Mouse (Mus musculus) stomach, postnatal 0 days (tissue): Measurements from ENCODE around the gene Parm1. TPM values are rescaled to one million over a fixed set of nuclear protein-coding genes. Genes with fewer than 3 reads are reported as not detected.

Source experiments
- ATAC-seq: fragments of 200-750 bp; cut with Nextera tagmentation; 2 replicates; pipeline ENCODE4 v1.8.0; 2017; ENCODE audit not compliant: low FRiP score, low TSS enrichment
- DNase-seq: peaks from one replicate; pipeline ENCODE4 v3.0.0-alpha.2; 2016; ENCODE audit warnings: low spot score
- H3K27ac ChIP-seq: fragments of 300-500 bp; sonication (generic); replicated peaks from 2 replicates; pipeline ENCODE4 v1.5.1; 2014; ENCODE audit warnings: mild to moderate bottlenecking, control low read depth
- H3K27me3 ChIP-seq: fragments of 300-500 bp; sonication (generic); 2 replicates; pipeline ENCODE4 v1.6.1; 2014; ENCODE audit warnings: low read length; ENCODE audit not compliant: control insufficient read depth, insufficient read depth
- H3K36me3 ChIP-seq: fragments of 300-500 bp; sonication (generic); 2 replicates; pipeline ENCODE4 v1.6.1; 2014; ENCODE audit warnings: low read length, mixed read lengths; ENCODE audit not compliant: control insufficient read depth, insufficient read depth
- H3K4me1 ChIP-seq: fragments of 300-500 bp; sonication (generic); replicated peaks from 2 replicates; pipeline ENCODE4 v1.6.1; 2014; ENCODE audit warnings: antibody characterized with exemption; ENCODE audit not compliant: control insufficient read depth, insufficient read depth
- H3K4me2 ChIP-seq: fragments of 300-500 bp; sonication (generic); replicated peaks from 2 replicates; pipeline ENCODE4 v1.6.1; 2014; ENCODE audit warnings: low read depth, mild to moderate bottlenecking, control low read depth, moderate library complexity
- H3K4me3 ChIP-seq: fragments of 300-500 bp; sonication (generic); 2 replicates; pipeline ENCODE4 v1.5.1; 2014; ENCODE audit warnings: low read depth, low read length, control low read depth
- H3K9ac ChIP-seq: fragments of 300-500 bp; sonication (generic); 2 replicates; pipeline ENCODE4 v1.6.1; 2014; ENCODE audit warnings: mild to moderate bottlenecking, low read length, control low read depth, mixed read lengths
- H3K9me3 ChIP-seq: fragments of 300-500 bp; sonication (generic); 2 replicates; pipeline ENCODE4 v1.6.1; 2016; ENCODE audit warnings: low read length; ENCODE audit not compliant: control insufficient read depth
- CTCF ChIP-seq: IDR thresholded peaks from 2 replicates; pipeline ENCODE4 v1.5.1; 2016; ENCODE audit warnings: antibody characterized with exemption, low read depth, mild to moderate bottlenecking, moderate library complexity
- EP300 ChIP-seq: optimal IDR thresholded peaks from 2 replicates; pipeline ENCODE3; 2016; ENCODE audit warnings: antibody characterized with exemption
- WGBS: fragments of 180-500 bp; shearing (Covaris S2); extraction: QIAGEN DNeasy Blood & Tissue Kit; methylation state at CpG from one replicate; pipeline ENCODE4 v1.1.7; 2014; 5-methylcytosine and 5-hydroxymethylcytosine counted together
- polyA plus RNA-seq: library from polyadenylated mRNA; unstranded; fragments of >200 nt; fragmentation: Nextera tagmentation; extraction: Ambion mirVana; gene quantifications from 2 replicates; pipeline ENCODE4 v1.2.1, GENCODE M21; 2015

Parm1 gene
- polyA plus RNA-seq, 1 experiment from 2014 or later: 24.7 TPM

- Histone ChIP-seq H3K36me3 (no peaks in the 10 kb centered on the region), H3K4me3 (no peak overlapping the region), H3K27me3 (no peaks in the 10 kb centered on the region), H3K27ac (no peak overlapping the region), H3K9ac (no peak overlapping the region), H3K9me3 (no peaks in the 10 kb centered on the region), H3K4me2 (no peak overlapping the region), H3K4me1 (no peaks in the 10 kb centered on the region)
- 88% methylated on average over 3 of the region's 3 CpGs for WGBS
- TF ChIP-seq CTCF: no peak
- no peak for TF ChIP-seq EP300
- DNase-seq (no peak), ATAC-seq (no peak)
Measured at GRCm38 (mm10) chr5:91611589-91611988, 94.2 kb downstream of the Parm1 start.

- Histone ChIP-seq H3K27me3 (no peaks in the 10 kb centered on the region), H3K9me3 (no peaks in the 10 kb centered on the region), H3K27ac (no peak overlapping the region), H3K4me3 (no peak overlapping the region), H3K4me2 (no peak overlapping the region), H3K36me3 (no peaks in the 10 kb centered on the region), H3K4me1 (no peaks in the 10 kb centered on the region; the same call in 1 of the 2 replicates), H3K9ac (no peak overlapping the region)
- DNase-seq: no peak
- TF ChIP-seq CTCF (no peak), EP300 (no peak)
- ATAC-seq: 0 out of 2 replicates have a peak, but pooled peaks have one; percentile 47
- 78% methylated on average over 11 of the region's 11 CpGs for WGBS
Measured at GRCm38 (mm10) chr5:91617331-91618233, 100.2 kb downstream of the Parm1 start.

DNA sequence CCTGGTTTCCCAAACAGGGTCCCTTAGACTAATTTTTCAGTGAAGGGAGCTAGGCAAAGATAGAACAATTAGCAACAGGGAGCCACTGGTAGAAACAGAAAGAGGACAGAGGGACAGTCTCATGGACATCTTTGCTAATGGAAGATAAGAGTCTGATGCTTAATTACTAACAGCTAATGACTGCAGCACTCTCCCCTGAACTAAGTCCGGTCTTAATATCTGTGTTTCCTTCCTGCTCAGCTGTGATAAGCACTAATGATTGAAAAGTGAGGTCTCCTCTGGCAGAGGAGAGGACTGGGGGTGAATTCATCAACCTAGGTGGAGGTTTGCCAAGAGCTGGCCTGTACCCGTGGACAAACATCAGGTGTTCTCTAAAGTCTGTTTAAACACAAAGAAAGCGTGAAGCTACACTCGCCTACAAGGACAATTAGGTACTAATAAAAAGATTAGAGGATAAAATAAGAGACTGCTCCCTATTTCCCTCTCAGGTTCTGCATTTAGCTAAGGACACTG is 101.3 kb downstream of the Parm1 start:
- Histone ChIP-seq H3K9ac (no peak overlapping the region), H3K9me3 (no peaks in the 10 kb centered on the region), H3K27me3 (no peaks in the 10 kb centered on the region), H3K4me1 (no peaks in the 10 kb centered on the region; the same call in 1 of the 2 replicates), H3K4me2 (no peak overlapping the region), H3K36me3 (no peaks in the 10 kb centered on the region), H3K4me3 (no peak overlapping the region), H3K27ac (0 out of 2 replicates have a peak overlapping the region, but pooled peaks have one; percentile 24)
- no peak for TF ChIP-seq EP300
- TF ChIP-seq CTCF: no peak
- no peak for ATAC-seq
- peak; percentile 24 for DNase-seq
- WGBS: 45% methylated on average over 4 of the region's 4 CpGs

DNA sequence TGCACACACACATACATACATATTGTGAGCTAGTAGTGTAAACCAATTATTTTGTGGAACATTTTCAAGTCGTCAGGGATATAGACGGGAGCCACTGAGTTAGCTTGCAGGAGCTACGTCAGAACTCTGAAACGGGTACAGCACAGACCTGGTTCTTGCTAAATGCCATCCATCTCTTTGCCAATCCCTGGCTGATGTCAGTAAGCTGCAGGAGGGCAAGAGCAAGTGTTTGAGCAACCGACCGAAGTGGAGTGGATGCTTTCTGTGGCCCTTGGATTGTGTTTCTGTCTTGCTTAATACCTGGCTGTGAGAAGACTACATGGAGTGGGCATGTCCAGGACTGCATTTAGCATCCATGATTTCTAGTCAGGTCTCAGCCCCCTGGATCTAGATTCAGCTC is 103.8 kb downstream of the Parm1 start:
- no peaks in the 10 kb centered on the region for H3K9me3 ChIP-seq
- WGBS: 89% methylated on average over 6 of the region's 6 CpGs
- no peaks in the 10 kb centered on the region for H3K27me3 ChIP-seq
- H3K9ac ChIP-seq: no peak overlapping the region
- ATAC-seq (no peak), DNase-seq (no peak)
- H3K36me3 ChIP-seq: no peaks in the 10 kb centered on the region
- H3K4me3 ChIP-seq: no peak overlapping the region
- TF ChIP-seq EP300 (no peak), CTCF (no peak)
- no peaks in the 10 kb centered on the region; the same call in 1 of the 2 replicates for H3K4me1 ChIP-seq
- no peak overlapping the region for H3K27ac ChIP-seq
- H3K4me2 ChIP-seq: no peak overlapping the region

DNA sequence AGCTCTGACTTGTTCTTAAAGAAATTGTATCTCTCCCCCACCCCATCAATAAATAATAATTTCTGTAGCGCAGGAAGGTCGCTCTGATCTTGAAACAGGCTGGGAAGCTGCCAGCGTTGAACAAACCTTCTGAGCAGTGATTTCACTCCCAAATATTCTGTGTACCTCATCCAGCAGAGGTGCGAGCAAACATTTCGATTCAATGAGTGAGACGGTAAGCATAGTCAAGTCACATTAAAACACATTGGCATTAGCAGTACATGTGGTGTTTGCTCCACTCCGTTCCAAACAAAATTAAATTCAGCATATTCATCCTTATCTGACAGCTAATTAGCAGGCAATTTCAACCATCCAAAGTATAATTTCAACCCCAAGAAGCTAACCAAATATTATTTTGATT is 109.4 kb downstream of the Parm1 start:
- Histone ChIP-seq H3K9ac (no peak overlapping the region), H3K4me1 (no peaks in the 10 kb centered on the region), H3K27ac (no peak overlapping the region), H3K9me3 (no peaks in the 10 kb centered on the region), H3K4me3 (no peak overlapping the region), H3K4me2 (no peak overlapping the region), H3K36me3 (no peaks in the 10 kb centered on the region), H3K27me3 (no peaks in the 10 kb centered on the region)
- ATAC-seq (no peak), DNase-seq (no peak)
- no peak for TF ChIP-seq CTCF
- TF ChIP-seq EP300: no peak
- 83% methylated on average over 7 of the region's 7 CpGs for whole genome bisulfite sequencing

DNA sequence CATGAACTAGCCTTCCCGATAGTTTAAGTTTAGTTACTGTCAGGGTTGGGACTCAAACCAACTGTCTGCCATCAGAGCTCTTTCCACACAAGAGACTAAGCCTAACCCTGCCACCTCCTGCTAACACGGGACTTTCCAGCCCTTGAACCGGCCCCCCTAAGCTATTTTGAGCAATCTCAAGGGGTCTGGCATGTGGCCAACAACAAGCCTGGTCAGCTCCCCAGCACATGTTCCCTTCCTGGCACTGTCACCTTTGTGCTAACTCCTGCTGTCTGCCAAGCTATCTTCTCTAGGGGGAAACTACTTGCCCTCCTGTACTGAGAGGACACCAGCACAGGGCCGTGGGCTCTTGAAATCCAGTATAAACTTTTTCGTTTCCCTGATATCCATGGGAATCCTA is 112.1 kb downstream of the Parm1 start:
- DNase-seq (peak; percentile 34), ATAC-seq (0 out of 2 replicates have a peak, but pooled peaks have one; percentile 40)
- H3K9me3 ChIP-seq: no peaks in the 10 kb centered on the region
- 46% methylated on average over 5 of the region's 5 CpGs for WGBS
- H3K36me3 ChIP-seq: no peaks in the 10 kb centered on the region
- H3K27ac ChIP-seq: no peak overlapping the region
- H3K9ac ChIP-seq: no peak overlapping the region
- no peak overlapping the region for H3K4me3 ChIP-seq
- no peaks in the 10 kb centered on the region for H3K27me3 ChIP-seq
- TF ChIP-seq CTCF: no peak
- TF ChIP-seq EP300: no peak
- no peak overlapping the region for H3K4me2 ChIP-seq
- H3K4me1 ChIP-seq: no peaks in the 10 kb centered on the region
